In the genomic region with DNA sequence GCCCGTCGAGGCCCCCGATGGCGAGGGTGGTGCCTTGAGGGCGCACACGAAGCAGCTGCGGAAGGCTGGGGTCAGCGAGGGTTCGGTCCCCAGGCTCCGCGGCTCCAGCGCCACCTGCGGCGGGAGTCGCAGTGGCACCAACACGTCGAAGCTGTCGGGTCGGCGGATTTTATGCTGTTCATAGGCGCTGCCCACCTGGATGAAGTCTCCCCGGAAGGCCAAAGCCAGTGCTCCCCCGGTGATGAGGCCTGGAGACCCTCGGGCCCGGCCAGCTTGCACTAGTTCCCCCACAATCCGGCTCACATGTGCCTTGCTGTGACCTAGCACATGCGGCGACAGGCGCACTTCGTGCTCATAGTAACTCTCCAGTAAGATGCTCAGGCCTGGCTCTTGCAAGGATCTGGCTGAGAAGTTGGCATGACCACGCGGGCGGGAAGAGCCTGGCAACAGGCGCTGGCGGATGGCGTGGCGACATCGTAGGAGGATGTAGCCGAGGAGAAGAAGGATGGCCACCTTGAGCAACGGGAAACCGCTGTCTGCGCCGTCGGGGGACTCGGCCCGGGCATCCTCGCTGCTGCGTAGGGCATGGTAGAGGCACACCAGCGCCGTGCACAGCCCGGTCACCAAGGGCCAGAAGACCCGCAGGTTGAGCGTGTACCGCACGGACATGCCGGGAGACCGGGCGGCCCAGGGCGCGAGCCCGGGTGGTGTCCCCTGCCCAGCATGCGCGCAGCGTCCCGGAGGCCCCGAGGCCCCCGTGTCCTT, we compare ENCODE assay signal across 8 mouse cellular contexts. TPM values are rescaled to one million over a fixed set of nuclear protein-coding genes. Genes with fewer than 3 reads are reported as not detected.
A peak's percentile ranks its signal among the peaks of the same experiment; 100 is the strongest.
DNase-seq lines count a peak whose midpoint lies in the region; ATAC-seq and TF ChIP-seq lines count a peak whose summit lies in the region.

No protein-coding gene starts in this region.

- H3K4me3 ChIP-seq in kidney, embryonic 16.5 days (ENCODE audit: low read length), result peak overlapping the region; percentile 81
- peak overlapping the region; percentile 78 for H3K4me3 ChIP-seq in stomach, postnatal 0 days (ENCODE audit: low read depth, low read length)

- peaks cover 34% of the 10 kb centered on the region for H3K4me1 ChIP-seq in kidney, embryonic 16.5 days (ENCODE audit: insufficient read depth, low read length)
- peaks cover 8% of the 10 kb centered on the region for H3K4me1 ChIP-seq in stomach, postnatal 0 days (replicated peaks; ENCODE audit: control insufficient read depth, insufficient read depth)

- H3K9ac ChIP-seq in kidney, embryonic 16.5 days (replicated peaks; ENCODE audit: low read length), result peak overlapping the region; percentile 95
- peak overlapping the region; percentile 96 for H3K9ac ChIP-seq in stomach, postnatal 0 days (ENCODE audit: low read length)

- TF ChIP-seq CTCF in brain, embryonic 14.5 days (IDR thresholded peaks at IDR 0.05; ENCODE audit: borderline replicate concordance, extremely low read depth, insufficient read depth, insufficient read length), result 0 out of 2 replicates have a peak, but pooled peaks have one; percentile 3
- peak; percentile 58 for TF ChIP-seq CTCF in stomach, postnatal 0 days (IDR thresholded peaks at IDR 0.05; ENCODE audit: low read depth)

- no peak for TF ChIP-seq POLR2A in brain, embryonic 14.5 days (IDR thresholded peaks at IDR 0.05; ENCODE audit: borderline replicate concordance, extremely low read depth, insufficient read depth, insufficient read length, poor library complexity, severe bottlenecking)

- ATAC-seq in kidney, embryonic 16.5 days (ENCODE audit: low FRiP score, low TSS enrichment), result peak; percentile 69; the same call in 1 of the 2 replicates
- peak; percentile 31 for ATAC-seq in megakaryocyte, adult 5-6 weeks (ENCODE audit: poor library complexity, severe bottlenecking)
- ATAC-seq in stomach, postnatal 0 days (ENCODE audit: low FRiP score, low TSS enrichment), result 0 out of 2 replicates have a peak, but pooled peaks have one; percentile 0

- DNase-seq in right cerebral cortex, postnatal 14 days, result peak; percentile 34
- DNase-seq in right cerebral cortex, adult 18-20 months, result no peak
- peak; percentile 47 for DNase-seq in brain, embryonic 14.5 days (ENCODE audit: low read depth)
- peak; percentile 29 to 58 for DNase-seq in gastrocnemius, postnatal 4 days (ENCODE audit: low spot score in 2 of 2)
- peak; percentile 64 for DNase-seq in stomach, postnatal 0 days (ENCODE audit: low spot score)
- DNase-seq in cerebellum, adult 18-20 months, result no peak

- WGBS in kidney, embryonic 16.5 days, result 3% methylated on average over 67 of the region's 67 CpGs
- WGBS in stomach, postnatal 0 days, result 10% methylated on average over 56 of the region's 67 CpGs

- peak overlapping the region; percentile 92 for H3K27ac ChIP-seq in kidney, embryonic 16.5 days (ENCODE audit: low read length)
- H3K27ac ChIP-seq in stomach, postnatal 0 days (replicated peaks), result peak overlapping the region; percentile 93

- no peak for TF ChIP-seq EP300 in stomach, postnatal 0 days (optimal IDR thresholded peaks at IDR 0.05)

- H3K36me3 ChIP-seq in kidney, embryonic 16.5 days (ENCODE audit: insufficient read depth, low read length), result no peaks in the 10 kb centered on the region
- H3K36me3 ChIP-seq in stomach, postnatal 0 days (ENCODE audit: control insufficient read depth, insufficient read depth, low read length), result peaks cover 4% of the 10 kb centered on the region

- H3K9me3 ChIP-seq in kidney, embryonic 16.5 days (ENCODE audit: low read length), result no peaks in the 10 kb centered on the region
- no peaks in the 10 kb centered on the region for H3K9me3 ChIP-seq in stomach, postnatal 0 days (ENCODE audit: control insufficient read depth, low read length)

- H3K27me3 ChIP-seq in kidney, embryonic 16.5 days (ENCODE audit: insufficient read depth, low read length), result peaks cover 25% of the 10 kb centered on the region
- H3K27me3 ChIP-seq in stomach, postnatal 0 days (ENCODE audit: control insufficient read depth, insufficient read depth, low read length), result no peaks in the 10 kb centered on the region

- H3K4me2 ChIP-seq in kidney, embryonic 16.5 days (replicated peaks; ENCODE audit: low read depth, low read length), result peak overlapping the region; percentile 78
- peak overlapping the region; percentile 82 for H3K4me2 ChIP-seq in stomach, postnatal 0 days (replicated peaks; ENCODE audit: low read depth)

RNA-seq across cellular contexts. Expression of a gene that starts 0.9 kb away (rescaled TPM):
- polyA plus RNA-seq in brain, embryonic 14.5 days (2012; rRNA removed), result 1.9 and 3.3 TPM in 2 replicates
- total RNA-seq in gastrocnemius, postnatal 4 days (2021), result 10 to 100 TPM; 37.3 to 40.9 TPM
- 3.8 and 4.7 TPM in 2 replicates for polyA plus RNA-seq in kidney, embryonic 16.5 days (2015; fragmentation: Nextera tagmentation; extraction: Ambion mirVana)
- 16.5 and 17.1 TPM in 2 replicates for total RNA-seq in megakaryocyte, adult 5-6 weeks (2015)
- total RNA-seq in megakaryocyte, adult 5-6 weeks (2017), result 32.1 and 36.1 TPM in 2 replicates
- 6.1 and 6.7 TPM in 2 replicates for polyA plus RNA-seq in stomach, postnatal 0 days (2015; fragmentation: Nextera tagmentation; extraction: Ambion mirVana)

RNA-seq across cellular contexts. Expression of a gene that starts 42.3 kb away (rescaled TPM):
- polyA plus RNA-seq in brain, embryonic 14.5 days (2012; rRNA removed), result 56.3 and 75.3 TPM in 2 replicates
- 10 to 100 TPM; 63.5 to 67.8 TPM for total RNA-seq in gastrocnemius, postnatal 4 days (2021)
- polyA plus RNA-seq in kidney, embryonic 16.5 days (2015; fragmentation: Nextera tagmentation; extraction: Ambion mirVana), result 144 and 158 TPM in 2 replicates
- total RNA-seq in megakaryocyte, adult 5-6 weeks (2015), result 18.3 and 19.5 TPM in 2 replicates
- total RNA-seq in megakaryocyte, adult 5-6 weeks (2017), result 20.9 and 21.5 TPM in 2 replicates
- polyA plus RNA-seq in stomach, postnatal 0 days (2015; fragmentation: Nextera tagmentation; extraction: Ambion mirVana), result 83.6 and 86.9 TPM in 2 replicates

RNA-seq across cellular contexts. Expression of a gene that starts 42.8 kb away (rescaled TPM):
- polyA plus RNA-seq in brain, embryonic 14.5 days (2012; rRNA removed), result 10.5 and 13.4 TPM in 2 replicates
- 1 to 10 TPM; 3.7 to 3.9 TPM for total RNA-seq in gastrocnemius, postnatal 4 days (2021)
- polyA plus RNA-seq in kidney, embryonic 16.5 days (2015; fragmentation: Nextera tagmentation; extraction: Ambion mirVana), result 12.6 and 13.3 TPM in 2 replicates
- total RNA-seq in megakaryocyte, adult 5-6 weeks (2015), result not detected in 2 replicates
- not detected in 2 replicates for total RNA-seq in megakaryocyte, adult 5-6 weeks (2017)
- polyA plus RNA-seq in stomach, postnatal 0 days (2015; fragmentation: Nextera tagmentation; extraction: Ambion mirVana), result 3.3 and 3.8 TPM in 2 replicates

Comparison
In these comparisons a context has a peak if more than half of its experiments do, and no peak if none do; other contexts are left out.
1. DNase-seq: peak in right cerebral cortex, postnatal 14 days (single experiment), brain, embryonic 14.5 days (single experiment), gastrocnemius, postnatal 4 days (2 of 2) and stomach, postnatal 0 days (single experiment); none in right cerebral cortex, adult 18-20 months (single experiment) and cerebellum, adult 18-20 months (0 of 2).
2. ATAC-seq: peak in every context shown above with its lines; median percentile 69 in kidney, embryonic 16.5 days; 31 in megakaryocyte, adult 5-6 weeks; 0 in stomach, postnatal 0 days.